Mouse (Mus musculus) myocyte (in vitro differentiated cells): ENCODE results near the gene Kyat3.

Source experiments
- CEBPB ChIP-seq: IDR thresholded peaks from 2 replicates; pipeline ENCODE4 v1.6.1; 2011; ENCODE audit warnings: mild to moderate bottlenecking, moderate library complexity; ENCODE audit not compliant: poor library complexity, insufficient read depth, severe bottlenecking
- E2F4 ChIP-seq: IDR thresholded peaks from one replicate; pipeline ENCODE4 v1.6.1; 2011; ENCODE audit warnings: mild to moderate bottlenecking, control low read depth, moderate library complexity; ENCODE audit not compliant: insufficient read depth
- MAX ChIP-seq: IDR thresholded peaks from one replicate; pipeline ENCODE4 v1.6.1; 2011; ENCODE audit warnings: low read depth, mild to moderate bottlenecking, control low read depth
- MYOD1 ChIP-seq, 3 experiments: IDR thresholded peaks; one replicate each; pipeline ENCODE4 v1.6.1; 2011; ENCODE audit warnings: control low read depth in 2 of 3, low read depth in 2 of 3, mild to moderate bottlenecking in 2 of 3, moderate library complexity in 1 of 3; ENCODE audit not compliant: insufficient read length in 2 of 3, control insufficient read depth in 1 of 3
- MYOG ChIP-seq, 3 experiments: IDR thresholded peaks; one replicate each; pipeline ENCODE4 v1.6.1; 2011; ENCODE audit warnings: control low read depth in 2 of 3, low read depth in 2 of 3, mild to moderate bottlenecking in 2 of 3; ENCODE audit not compliant: insufficient read length in 2 of 3, control insufficient read depth in 1 of 3, insufficient read depth in 1 of 3
- POLR2A ChIP-seq: IDR thresholded peaks from one replicate; pipeline ENCODE4 v1.6.1; 2011; ENCODE audit warnings: low read depth, mild to moderate bottlenecking, control low read depth, moderate library complexity; ENCODE audit not compliant: insufficient read length
- POLR2AphosphoS2 ChIP-seq: IDR thresholded peaks from one replicate; pipeline ENCODE4 v1.6.1; 2011; ENCODE audit warnings: low read depth, control low read depth; ENCODE audit not compliant: insufficient read length
- REST ChIP-seq: IDR thresholded peaks from one replicate; pipeline ENCODE4 v1.6.1; 2011; ENCODE audit warnings: mild to moderate bottlenecking, control low read depth, moderate library complexity; ENCODE audit not compliant: insufficient read depth, insufficient read length
- SRF ChIP-seq: IDR thresholded peaks from one replicate; pipeline ENCODE4 v1.6.1; 2011; ENCODE audit warnings: low read depth; ENCODE audit not compliant: control insufficient read depth, insufficient read length
- TCF12 ChIP-seq: IDR thresholded peaks from one replicate; pipeline ENCODE4 v1.6.1; 2011; ENCODE audit warnings: mild to moderate bottlenecking, control low read depth; ENCODE audit not compliant: poor library complexity, insufficient read depth, severe bottlenecking
- TCF3 ChIP-seq: IDR thresholded peaks from one replicate; pipeline ENCODE4 v1.6.1; 2011; ENCODE audit warnings: low read depth, control low read depth; ENCODE audit not compliant: insufficient read length
- USF1 ChIP-seq: IDR thresholded peaks from one replicate; pipeline ENCODE4 v1.6.1; 2011; ENCODE audit warnings: low read depth, mild to moderate bottlenecking, control low read depth, moderate library complexity

GRCm38 (mm10) chr3:142795587-142795986 is 94.7 kb downstream of the Kyat3 start:
- no peak for TF ChIP-seq POLR2A
- no peak for TF ChIP-seq E2F4
- no peak for TF ChIP-seq MAX
- TF ChIP-seq TCF12, result no peak
- TF ChIP-seq CEBPB, result no peak
- TF ChIP-seq POLR2AphosphoS2, result no peak
- TF ChIP-seq USF1, result no peak
- no peak for TF ChIP-seq MYOD1 (IDR thresholded peaks at IDR 0.05; ENCODE audit: control insufficient read depth in 1 of 3, insufficient read length in 2 of 3, low read depth in 2 of 3)
- TF ChIP-seq REST, result no peak
- no peak for TF ChIP-seq TCF3
- no peak for TF ChIP-seq MYOG (IDR thresholded peaks at IDR 0.05; ENCODE audit: control insufficient read depth in 1 of 3, insufficient read depth in 1 of 3, insufficient read length in 2 of 3, low read depth in 2 of 3)
- TF ChIP-seq SRF, result no peak
